Mouse (Mus musculus) megakaryocyte, embryonic 14.5 days (primary cell): ENCODE results near the gene Cdt1.

Experiments used
- FLI1 ChIP-seq: IDR thresholded peaks from 2 replicates; pipeline ENCODE4 v1.6.1; 2012; ENCODE audit warnings: low read length, inconsistent platforms, mixed read lengths
- GATA1 ChIP-seq: IDR thresholded peaks from 3 replicates; pipeline ENCODE4 v1.6.1; 2012; ENCODE audit warnings: mixed read lengths, low read length, inconsistent platforms, borderline replicate concordance

GRCm38 (mm10) chr8:122566766-122567165, 1.0 kb upstream of the Cdt1 start:
- no peak for TF ChIP-seq GATA1
- no peak for TF ChIP-seq FLI1
